Mouse (Mus musculus) bone marrow macrophage, adult 2 months (primary cell): Measurements from ENCODE around the gene Nr4a3.

ENCODE experiments used
- CTCF ChIP-seq: IDR thresholded peaks from 2 replicates; pipeline ENCODE4 v1.5.1; 2012; ENCODE audit warnings: low read depth, mild to moderate bottlenecking, low read length, moderate library complexity
- POLR2A ChIP-seq: IDR thresholded peaks from 2 replicates; pipeline ENCODE4 v1.6.1; 2012; ENCODE audit warnings: mild to moderate bottlenecking, low read depth, low read length, borderline replicate concordance

DNA sequence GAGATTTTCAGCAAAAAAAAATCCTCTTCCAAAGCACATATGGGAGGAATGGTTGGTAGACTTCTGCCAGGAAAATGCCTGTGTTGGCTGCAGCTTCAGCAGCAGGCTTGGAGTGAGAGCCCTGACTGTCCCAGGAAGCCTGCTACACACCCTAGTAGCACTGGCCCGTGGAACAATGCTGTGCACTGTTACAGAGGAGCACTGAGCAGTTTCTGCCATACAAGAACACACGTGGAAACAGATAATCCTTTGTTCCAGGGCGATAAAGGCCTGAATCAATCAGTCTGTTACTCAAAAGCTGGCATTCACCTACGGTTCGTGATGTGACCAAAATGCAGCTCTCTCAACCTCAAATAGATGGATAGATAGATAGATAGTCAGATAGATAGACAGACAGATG is 60.4 kb downstream of the Nr4a3 start:
- no peak for TF ChIP-seq CTCF
- no peak for TF ChIP-seq POLR2A
